Mouse (Mus musculus) heart, embryonic 15.5 days (tissue): ENCODE measurements around the gene Ralgds. TPM values are rescaled to one million over a fixed set of nuclear protein-coding genes. Genes with fewer than 3 reads are reported as not detected.

ENCODE experiments used
- ATAC-seq: fragments of 200-750 bp; cut with Nextera tagmentation; replicated peaks from 2 replicates; pipeline ENCODE4 v1.8.0; 2017; ENCODE audit warnings: low read depth, moderate TSS enrichment; ENCODE audit not compliant: insufficient number of reproducible peaks, insufficient read depth, low FRiP score
- H3K27ac ChIP-seq: fragments of 300-500 bp; sonication (generic); 2 replicates; pipeline ENCODE4 v1.5.1; 2015; ENCODE audit warnings: mild to moderate bottlenecking, inconsistent platforms
- H3K27me3 ChIP-seq: fragments of 300-500 bp; sonication (generic); 2 replicates; pipeline ENCODE4 v1.6.1; 2015; ENCODE audit warnings: inconsistent platforms
- H3K36me3 ChIP-seq: fragments of 300-500 bp; sonication (generic); 2 replicates; pipeline ENCODE4 v1.6.1; 2015; ENCODE audit warnings: mild to moderate bottlenecking, inconsistent platforms
- H3K4me1 ChIP-seq: fragments of 300-500 bp; sonication (generic); replicated peaks from 2 replicates; pipeline ENCODE4 v1.6.1; 2015; ENCODE audit warnings: inconsistent platforms
- H3K4me2 ChIP-seq: fragments of 300-500 bp; sonication (generic); 2 replicates; pipeline ENCODE4 v1.6.1; 2015; ENCODE audit warnings: inconsistent platforms, mild to moderate bottlenecking, moderate library complexity
- H3K4me3 ChIP-seq: fragments of 300-500 bp; sonication (generic); 2 replicates; pipeline ENCODE4 v1.5.1; 2015; ENCODE audit warnings: mild to moderate bottlenecking, inconsistent platforms
- H3K9ac ChIP-seq: fragments of 300-500 bp; sonication (generic); 2 replicates; pipeline ENCODE4 v1.6.1; 2015; ENCODE audit warnings: mild to moderate bottlenecking, inconsistent platforms
- H3K9me3 ChIP-seq: fragments of 300-500 bp; sonication (generic); replicated peaks from 2 replicates; pipeline ENCODE4 v1.6.1; 2016; ENCODE audit warnings: inconsistent platforms
- WGBS: fragments of 180-500 bp; shearing (Covaris S2); methylation state at CpG from one replicate; pipeline ENCODE4 v1.1.7; 2015; ENCODE audit warnings: mixed read lengths; 5-methylcytosine and 5-hydroxymethylcytosine counted together
- polyA plus RNA-seq: library from polyadenylated mRNA; unstranded; fragments of >200 nt; fragmentation: Nextera tagmentation; extraction: Ambion mirVana; gene quantifications from 2 replicates; pipeline ENCODE4 v1.2.1, GENCODE M21; 2015

The Ralgds gene
- polyA plus RNA-seq, 1 experiment from 2014 or later, result 17.5 TPM

GRCm38 (mm10) chr2:28597733-28598547 is 85.0 kb downstream of the Ralgds start:
- peaks cover 25% of the 10 kb centered on the region for H3K4me1 ChIP-seq
- H3K36me3 ChIP-seq, result no peaks in the 10 kb centered on the region
- H3K4me2 ChIP-seq, result no peak overlapping the region
- no peak overlapping the region for H3K27ac ChIP-seq
- no peak overlapping the region; the same call in 1 of the 2 replicates for H3K9ac ChIP-seq
- 0 out of 2 replicates have a peak, but pooled peaks have one; percentile 53 for ATAC-seq
- H3K27me3 ChIP-seq, result peaks cover 4% of the 10 kb centered on the region; the same call in 1 of the 2 replicates
- no peaks in the 10 kb centered on the region for H3K9me3 ChIP-seq
- no peak overlapping the region for H3K4me3 ChIP-seq
- WGBS, result 68% methylated on average over 7 of the region's 7 CpGs

DNA sequence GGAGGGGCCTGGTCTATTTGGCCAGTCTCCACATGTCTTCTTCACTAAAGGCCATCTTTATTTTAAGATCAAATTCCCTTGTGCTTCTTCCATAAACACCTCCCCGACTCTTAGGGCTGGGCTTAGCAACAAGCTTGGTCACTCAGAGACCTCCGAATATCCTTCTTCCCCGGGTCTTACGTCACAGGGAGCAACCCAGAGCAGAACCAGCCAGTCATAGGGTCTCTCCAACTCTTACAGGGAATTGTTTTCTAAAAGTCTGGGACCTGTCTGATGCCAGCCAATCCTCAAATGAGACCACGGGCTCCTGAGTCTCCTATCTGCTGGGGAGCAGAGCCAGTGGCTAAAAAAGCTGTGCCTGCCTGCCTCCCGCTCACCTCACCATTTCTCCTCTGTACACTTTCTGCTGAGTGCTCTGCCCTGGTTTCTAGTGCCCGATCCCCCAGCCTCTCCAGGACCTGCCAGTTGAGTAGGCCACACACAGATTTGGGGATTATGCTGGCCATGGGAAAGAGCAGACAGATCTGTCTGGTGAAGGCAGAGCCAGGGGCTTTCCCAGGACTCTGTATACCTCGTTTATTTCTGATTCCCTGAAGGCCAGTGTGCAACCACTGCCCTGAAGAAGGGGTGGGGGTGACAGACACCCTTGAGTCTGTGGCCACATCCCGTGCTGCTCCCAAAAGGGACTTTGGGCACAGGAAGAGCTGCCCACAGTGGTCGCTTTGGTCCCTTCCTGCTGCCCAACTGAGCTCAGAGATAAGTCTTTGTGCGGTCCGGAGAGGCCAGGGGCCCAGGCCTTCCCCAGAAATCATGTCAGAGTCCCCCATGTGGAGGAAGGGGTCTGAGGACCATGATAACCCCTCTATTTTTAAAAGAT is 86.0 kb downstream of the Ralgds start:
- Histone ChIP-seq H3K27ac (no peak overlapping the region), H3K9ac (no peak overlapping the region)
- ATAC-seq, result peak; percentile 21; the same call in 1 of the 2 replicates

GRCm38 (mm10) chr2:28599569-28599900 is 86.6 kb downstream of the Ralgds start:
- peaks cover 25% of the 10 kb centered on the region for H3K4me1 ChIP-seq
- H3K4me3 ChIP-seq, result no peak overlapping the region
- no peaks in the 10 kb centered on the region for H3K27me3 ChIP-seq
- no peak overlapping the region for H3K4me2 ChIP-seq
- no peak for ATAC-seq
- H3K36me3 ChIP-seq, result no peaks in the 10 kb centered on the region
- H3K9ac ChIP-seq, result no peak overlapping the region
- H3K27ac ChIP-seq, result no peak overlapping the region
- no peaks in the 10 kb centered on the region for H3K9me3 ChIP-seq
- 46% methylated on average over 6 of the region's 6 CpGs for WGBS

More for the DNA sequence above, 86.0 kb downstream of the Ralgds start:
- Histone ChIP-seq H3K4me2 (no peak overlapping the region), H3K9me3 (no peaks in the 10 kb centered on the region), H3K4me3 (no peak overlapping the region), H3K4me1 (peaks cover 25% of the 10 kb centered on the region), H3K27me3 (no peaks in the 10 kb centered on the region), H3K36me3 (no peaks in the 10 kb centered on the region)
- WGBS, result 46% methylated on average over 12 of the region's 12 CpGs

- Histone ChIP-seq H3K4me1 (peaks cover 33% of the 10 kb centered on the region), H3K4me2 (no peak overlapping the region), H3K27ac (no peak overlapping the region), H3K9me3 (no peaks in the 10 kb centered on the region), H3K27me3 (no peaks in the 10 kb centered on the region), H3K9ac (no peak overlapping the region), H3K36me3 (no peaks in the 10 kb centered on the region), H3K4me3 (no peak overlapping the region)
- 29% methylated on average over 12 of the region's 12 CpGs for WGBS
- ATAC-seq, result 0 out of 2 replicates have a peak, but pooled peaks have one; percentile 5
These were observed 89.0 kb downstream of the Ralgds start for GRCm38 (mm10) chr2:28601720-28602590.

Other genes with a start within 250 kb of the Ralgds start
- gene Ppp1r26, start 66.3 kb upstream of the Ralgds start, polyA plus RNA-seq, result 3.1 TPM in 2 replicates
- 0.26 and 0.41 TPM in 2 replicates for gene 1700007K13Rik, start 46.8 kb upstream of the Ralgds start, polyA plus RNA-seq
- 45.2 and 50.6 TPM in 2 replicates for gene Mrps2, start 45.1 kb upstream of the Ralgds start, polyA plus RNA-seq
- 0.67 and 1.1 TPM in 2 replicates for gene Gbgt1, start 16.2 kb upstream of the Ralgds start, polyA plus RNA-seq
- 1.3 and 1.5 TPM in 2 replicates for gene Gm10134, start 7.0 kb upstream of the Ralgds start, polyA plus RNA-seq
- gene Cel, start 50.3 kb downstream of the Ralgds start, polyA plus RNA-seq, result 0.25 TPM in 1 of 2 replicates, not detected in the other
- gene Gtf3c5, start 70.6 kb downstream of the Ralgds start, polyA plus RNA-seq, result 24.0 and 27.8 TPM in 2 replicates
- 0.25 and 1.5 TPM in 2 replicates for gene Gfi1b, start 108.9 kb downstream of the Ralgds start, polyA plus RNA-seq
- gene Tsc1, start 128.1 kb downstream of the Ralgds start, polyA plus RNA-seq, result 11.1 and 18.0 TPM in 2 replicates
- 1.0 and 1.7 TPM in 2 replicates for gene Spaca9, start 186.6 kb downstream of the Ralgds start, polyA plus RNA-seq
- gene Ak8, start 187.0 kb downstream of the Ralgds start, polyA plus RNA-seq, result 0.30 and 0.48 TPM in 2 replicates